Mouse (Mus musculus): ENCODE measurements at regions not wholly inside any gene's neighbourhood (a gene's known extent, or its start where the extent isn't known, plus 50 kb on each side); places are given as distances from the start of the nearest gene placed in this dataset. TPM values are rescaled to one million over a fixed set of nuclear protein-coding genes. Genes with fewer than 3 reads are reported as not detected.

DNA sequence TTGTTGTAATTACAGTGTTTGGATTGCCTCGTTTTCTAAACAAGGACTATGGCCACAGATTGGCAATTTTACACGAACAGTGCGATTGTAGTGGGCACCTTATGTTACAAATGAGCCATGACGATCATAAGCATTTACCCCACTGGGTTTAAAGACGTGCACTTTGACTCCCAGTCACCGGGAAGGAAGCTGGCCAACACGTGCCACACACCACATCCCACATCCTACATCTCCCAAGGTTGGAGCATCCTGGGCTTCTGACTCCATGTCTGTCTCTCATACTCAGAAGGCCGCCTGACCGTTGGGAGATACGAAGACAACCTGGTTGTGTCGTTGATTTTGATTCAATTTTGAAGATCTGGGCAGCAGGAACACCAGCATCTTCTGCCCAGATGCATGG lies 159.8 kb upstream of the Tshz3 start:
- DNase-seq (ENCODE audit: low spot score) = no peak

DNA sequence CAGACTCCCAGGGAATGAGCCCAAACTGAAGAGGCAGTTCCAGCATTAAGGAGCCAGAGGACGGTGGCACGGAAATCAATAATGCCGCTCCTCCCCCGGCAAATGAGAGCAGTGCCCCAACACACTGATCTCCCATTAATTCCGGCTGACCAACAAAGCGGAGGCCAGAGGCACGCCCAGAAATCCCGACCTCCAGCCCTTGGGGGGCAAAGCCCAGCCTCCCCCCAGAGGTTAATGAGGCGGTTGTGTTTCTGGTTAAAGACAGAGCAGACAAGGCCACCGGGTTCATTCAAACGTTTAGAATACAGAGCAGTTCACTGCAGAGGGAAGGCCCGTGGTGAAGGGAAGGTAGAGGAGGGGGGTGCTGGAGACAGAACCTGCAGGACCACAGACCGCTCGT lies 149.9 kb upstream of the Tshz3 start:
- no peak for DNase-seq (ENCODE audit: low spot score)

DNA sequence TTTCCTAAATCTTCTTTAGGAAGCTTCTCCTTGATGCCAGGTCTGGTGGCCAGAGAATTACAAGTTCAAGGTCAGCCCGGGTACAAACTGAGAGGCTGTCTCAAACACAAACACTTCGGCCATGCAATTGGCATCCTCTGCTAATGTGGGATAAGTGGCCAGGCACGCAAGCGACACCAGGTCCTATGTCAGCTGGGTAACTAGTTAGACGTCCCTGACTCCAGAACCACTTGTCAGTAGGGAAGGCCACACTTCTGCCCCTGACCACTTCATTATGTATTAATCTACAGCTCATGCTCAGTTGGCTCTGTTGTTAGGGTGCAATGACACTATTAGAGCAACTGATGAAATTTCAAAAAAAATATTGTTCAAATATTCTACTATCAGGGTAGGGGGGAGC lies 149.5 kb upstream of the Tshz3 start:
- no peak for DNase-seq (ENCODE audit: low spot score)

DNA sequence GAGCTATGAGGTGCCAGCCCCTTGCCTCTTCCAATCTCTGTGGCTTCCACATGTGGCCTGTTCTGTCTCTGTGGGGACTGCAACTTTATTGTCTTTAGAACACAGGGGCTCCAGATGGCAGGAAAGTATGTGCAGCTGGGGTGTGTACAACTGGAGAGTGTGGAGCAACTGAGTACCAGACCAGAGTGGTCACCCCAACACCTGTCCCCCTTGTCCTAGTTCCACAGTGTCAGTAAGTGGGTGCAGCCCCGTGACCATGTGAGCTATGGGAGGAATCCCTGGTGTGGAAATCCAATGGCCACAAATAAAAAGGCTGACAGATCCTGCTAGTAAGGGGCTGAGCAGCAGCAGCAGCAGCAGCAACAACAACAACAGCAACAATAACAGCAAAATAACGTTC lies 126.9 kb upstream of the Tshz3 start:
- no peak for DNase-seq (ENCODE audit: low spot score)

DNA sequence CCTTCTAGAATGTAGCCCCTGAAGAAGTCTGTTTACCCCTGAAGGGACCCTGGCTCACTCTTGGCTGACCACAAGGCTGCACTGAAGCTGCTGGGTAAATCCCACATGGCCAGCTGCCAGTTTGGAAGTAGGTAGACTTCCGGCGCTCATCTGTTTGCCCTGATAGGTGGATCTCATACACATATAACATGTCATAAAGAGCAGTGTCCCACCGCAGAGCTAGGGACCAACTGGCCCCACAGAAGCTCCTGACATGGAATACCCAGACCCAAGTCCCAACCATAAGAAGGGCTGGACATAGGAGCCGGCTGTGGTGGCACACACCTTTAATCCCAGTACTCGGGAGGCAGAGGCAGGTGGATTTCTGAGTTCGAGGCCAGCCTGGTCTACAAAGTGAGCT lies 115.8 kb upstream of the Tshz3 start:
- no peak for DNase-seq (ENCODE audit: low spot score)

DNA sequence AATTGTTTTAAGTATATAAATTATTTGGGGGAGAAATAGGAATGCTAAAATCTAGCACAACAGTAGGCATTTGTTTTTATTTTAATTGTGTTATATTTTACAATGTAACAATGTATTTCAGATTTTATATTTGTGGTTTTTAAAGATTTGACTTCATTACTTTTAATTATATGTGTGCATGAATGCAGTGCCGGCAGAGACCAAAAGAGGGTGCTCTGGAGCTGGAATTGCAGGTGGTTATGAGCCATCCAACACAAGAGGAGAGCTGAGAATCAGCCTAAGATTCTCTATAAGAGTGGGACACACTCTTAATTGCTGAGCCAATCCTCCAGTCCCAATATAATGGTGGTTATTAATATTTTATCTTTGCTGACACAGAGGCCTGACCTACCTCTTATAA lies 112.9 kb upstream of the Tshz3 start:
- no peak for DNase-seq (ENCODE audit: low spot score)

DNA sequence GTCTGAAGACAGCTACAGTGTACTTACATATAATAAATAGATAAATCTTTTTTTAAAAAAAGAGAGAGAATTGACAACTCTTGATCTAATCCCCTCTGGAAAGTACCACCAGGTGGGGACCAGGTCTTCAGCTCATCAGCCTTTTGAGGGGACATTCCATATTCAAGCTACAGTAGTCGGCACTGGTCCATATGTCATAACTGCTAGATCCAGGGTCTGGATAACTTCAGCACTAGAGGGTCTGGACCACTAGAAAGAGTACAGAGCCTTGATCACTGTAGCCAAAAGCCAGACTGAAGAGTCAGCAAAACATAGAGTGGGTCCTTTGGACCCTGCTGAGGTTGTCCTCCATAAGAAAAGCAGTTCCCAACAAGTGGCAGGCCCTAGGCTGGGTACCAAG lies 106.4 kb upstream of the Tshz3 start:
- no peak for DNase-seq (ENCODE audit: low spot score)

DNA sequence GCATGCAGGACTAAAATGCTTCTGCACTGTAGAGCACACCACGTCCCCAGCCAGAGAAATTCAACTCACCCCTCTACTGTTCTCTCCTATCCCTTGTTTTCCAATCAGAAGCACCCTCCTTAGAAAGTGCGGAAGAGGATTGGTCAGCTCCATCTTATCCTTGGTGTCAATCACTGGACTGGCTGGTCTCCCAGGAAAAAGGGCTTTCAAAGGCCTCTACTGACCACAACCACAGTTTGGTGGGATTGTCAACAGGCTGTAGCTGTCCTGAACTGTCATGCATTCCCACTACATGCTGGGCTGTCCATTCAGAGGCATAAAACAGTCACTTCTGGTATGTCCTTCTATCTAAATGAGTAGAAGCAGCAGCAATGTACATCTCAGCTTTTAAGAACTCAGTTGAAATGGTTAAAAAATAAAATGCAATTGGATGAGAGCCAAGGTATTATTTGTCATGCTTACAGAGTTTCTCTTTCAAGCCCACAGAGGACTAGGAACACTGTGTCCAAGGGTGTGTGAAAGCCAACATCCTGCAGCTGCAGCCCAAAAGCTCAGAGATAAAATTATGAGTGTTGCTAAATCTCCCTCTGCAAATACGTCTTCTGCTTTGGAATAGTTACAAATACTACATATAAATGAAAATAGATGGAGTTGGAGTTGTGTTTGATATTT lies 101.2 kb upstream of the Tshz3 start:
- DNase-seq (ENCODE audit: low spot score) = peak; percentile 59

DNA sequence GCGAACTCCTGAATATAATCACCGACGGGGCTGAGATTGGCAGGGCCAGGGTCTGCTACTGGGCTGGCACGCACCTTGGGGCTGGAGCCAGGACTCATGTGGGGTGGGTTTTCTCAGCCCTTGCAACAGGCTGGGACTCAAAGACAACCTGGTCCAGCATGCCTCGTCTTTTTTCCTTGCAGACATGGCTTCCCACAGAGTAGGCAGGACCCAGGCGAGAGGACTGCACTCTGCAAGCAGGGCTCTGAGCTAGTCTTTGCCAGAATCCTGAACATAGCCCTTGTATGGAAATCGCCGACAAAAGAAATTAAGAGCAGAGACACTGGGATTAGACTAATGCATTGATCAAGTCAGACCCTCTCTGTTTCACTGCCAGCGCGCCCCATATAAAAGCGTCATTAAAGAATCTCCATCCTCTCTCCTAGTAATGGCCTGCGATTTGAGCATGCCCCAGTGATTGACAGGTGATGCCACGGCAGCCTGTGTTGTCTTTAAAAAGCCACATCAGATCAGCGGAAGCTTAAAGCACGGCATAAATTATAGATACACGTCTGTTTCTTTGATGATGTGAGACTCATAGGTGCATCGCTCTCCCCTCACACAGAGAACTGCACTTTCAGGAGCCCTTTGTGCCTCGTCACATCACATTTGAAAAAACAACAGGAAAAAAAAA lies 92.8 kb upstream of the Tshz3 start:
- DNase-seq (ENCODE audit: low spot score) = no peak

DNA sequence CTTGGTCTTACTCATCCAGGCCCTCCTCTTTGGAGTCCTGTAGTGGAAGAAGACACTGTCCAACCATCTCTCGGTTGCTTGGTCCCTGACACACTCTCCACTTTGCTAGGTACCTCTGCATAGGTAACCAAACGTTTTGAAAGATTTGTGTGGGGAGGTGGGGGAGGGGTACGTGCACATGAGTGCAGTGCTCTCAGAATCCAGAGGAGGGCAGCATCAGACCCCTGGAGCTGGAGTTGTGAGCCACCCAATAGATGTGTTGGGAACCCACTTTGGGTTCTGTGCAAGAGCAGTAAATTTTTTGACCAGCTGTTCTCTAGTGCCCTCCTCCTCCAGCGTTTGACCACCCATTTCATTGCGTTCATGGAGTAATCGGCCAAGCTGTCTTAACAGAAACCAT lies 77.7 kb upstream of the Tshz3 start:
- DNase-seq (ENCODE audit: low spot score) = no peak

DNA sequence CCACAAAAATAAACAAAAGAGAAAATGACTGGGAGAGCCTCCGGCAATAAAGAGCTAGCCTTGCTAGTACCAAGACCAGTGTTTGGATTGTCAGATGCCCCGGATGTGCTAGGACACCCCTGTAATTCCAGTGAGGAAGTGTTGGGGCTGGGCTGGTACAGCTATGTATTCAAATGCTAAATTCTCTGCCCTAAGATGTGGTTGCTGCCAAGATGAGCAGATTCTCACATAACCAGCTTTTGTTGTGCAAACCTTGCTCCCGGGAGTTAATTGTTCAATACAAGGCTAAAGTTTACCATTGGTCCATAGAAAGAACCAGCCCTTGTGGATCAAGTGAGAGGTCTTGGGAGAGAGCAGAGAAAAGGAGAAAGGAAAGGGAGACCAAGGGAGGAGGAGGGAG lies 53.7 kb upstream of the Tshz3 start:
- no peak for DNase-seq (ENCODE audit: low spot score)

Small RNAs in the stretch of these regions (microRNA-seq; reads per million reads assigned to microRNA genes)
- not detected for gene Gm25247

Data from heart, adult 8-10 months (tissue).